Mouse (Mus musculus) cerebellum, postnatal 14 days (tissue): ENCODE measurements around the gene C1qtnf7.

Source experiments
- DNase-seq, 2 experiments: peaks; one replicate each; pipeline ENCODE4 v3.0.0; 2021; ENCODE audit warnings: mixed read lengths in 2 of 2

Gene C1qtnf7

GRCm38 (mm10) chr5:43541492-43541891, 26.2 kb downstream of the C1qtnf7 start:
- DNase-seq = no peak

GRCm38 (mm10) chr5:43542246-43542845, 27.0 kb downstream of the C1qtnf7 start:
- DNase-seq = peak in 1 of 2 experiments; percentile 13

GRCm38 (mm10) chr5:43549951-43550350, 34.6 kb downstream of the C1qtnf7 start:
- DNase-seq = no peak

GRCm38 (mm10) chr5:43550444-43550843, 35.1 kb downstream of the C1qtnf7 start:
- DNase-seq = no peak

- DNase-seq = no peak
Observed at GRCm38 (mm10) chr5:43554871-43555270, 39.5 kb downstream of the C1qtnf7 start.

GRCm38 (mm10) chr5:43555406-43555805, 40.1 kb downstream of the C1qtnf7 start:
- no peak for DNase-seq

- no peak for DNase-seq
Observed at GRCm38 (mm10) chr5:43557436-43557835, 42.1 kb downstream of the C1qtnf7 start.

GRCm38 (mm10) chr5:43561639-43562252, 46.4 kb downstream of the C1qtnf7 start:
- DNase-seq = no peak

- no peak for DNase-seq
Observed at GRCm38 (mm10) chr5:43569720-43570359, 54.5 kb downstream of the C1qtnf7 start.

- peak; percentile 47 to 54 for DNase-seq
Observed at GRCm38 (mm10) chr5:43582876-43583275, 67.5 kb downstream of the C1qtnf7 start.

- no peak for DNase-seq
Observed at GRCm38 (mm10) chr5:43583326-43584120, 68.2 kb downstream of the C1qtnf7 start.

GRCm38 (mm10) chr5:43584464-43584863, 69.1 kb downstream of the C1qtnf7 start:
- DNase-seq = no peak

- no peak for DNase-seq
Observed at GRCm38 (mm10) chr5:43585406-43586245, 70.3 kb downstream of the C1qtnf7 start.

- peak; percentile 12 to 31 for DNase-seq
Observed at GRCm38 (mm10) chr5:43588791-43589439, 73.6 kb downstream of the C1qtnf7 start.

- DNase-seq = no peak
Observed at GRCm38 (mm10) chr5:43589440-43589830, 74.1 kb downstream of the C1qtnf7 start.

GRCm38 (mm10) chr5:43590311-43590731, 75.0 kb downstream of the C1qtnf7 start:
- peak; percentile 70 to 73 for DNase-seq

- DNase-seq = no peak
Observed at GRCm38 (mm10) chr5:43601601-43602000, 86.3 kb downstream of the C1qtnf7 start.

GRCm38 (mm10) chr5:43602518-43602917, 87.2 kb downstream of the C1qtnf7 start:
- DNase-seq = no peak

- no peak for DNase-seq
Observed at GRCm38 (mm10) chr5:43603559-43603958, 88.2 kb downstream of the C1qtnf7 start.

- DNase-seq = no peak
Observed at GRCm38 (mm10) chr5:43608073-43608472, 92.7 kb downstream of the C1qtnf7 start.

GRCm38 (mm10) chr5:43609760-43610159, 94.4 kb downstream of the C1qtnf7 start:
- peak; percentile 49 to 52 for DNase-seq
